Mouse (Mus musculus) testis, adult 2 months (tissue): ENCODE measurements around the gene Gm20388.

Source experiments
- CTCF ChIP-seq: fragments of 200-500 bp; IDR thresholded peaks from 2 replicates; pipeline ENCODE4 v1.5.1; 2012; ENCODE audit warnings: low read depth, mild to moderate bottlenecking, inconsistent platforms, low read length, moderate library complexity; ENCODE audit not compliant: control insufficient read depth, insufficient read depth, insufficient replicate concordance
- POLR2A ChIP-seq: fragments of 200-500 bp; IDR thresholded peaks from 2 replicates; pipeline ENCODE4 v1.6.1; 2012; ENCODE audit warnings: low read depth, mild to moderate bottlenecking, inconsistent platforms, low read length, moderate library complexity; ENCODE audit not compliant: control insufficient read depth

- TF ChIP-seq CTCF (no peak), POLR2A (no peak)
Observed at GRCm38 (mm10) chr8:121909148-121909541, 1998.5 kb downstream of the Gm20388 start.
